Mouse (Mus musculus) C2C12 (cell line): ENCODE measurements around the gene Spryd4.

ENCODE experiments used
- CEBPB ChIP-seq: IDR thresholded peaks from one replicate; pipeline ENCODE4 v1.6.1; 2011; ENCODE audit warnings: low read depth, mild to moderate bottlenecking, control low read depth, moderate library complexity
- CTCF ChIP-seq: IDR thresholded peaks from one replicate; pipeline ENCODE4 v1.5.1; 2011; ENCODE audit not compliant: control insufficient read depth, insufficient read depth, insufficient read length
- USF1 ChIP-seq: IDR thresholded peaks from one replicate; pipeline ENCODE4 v1.6.1; 2011; ENCODE audit warnings: low read depth, mild to moderate bottlenecking, control low read depth, moderate library complexity

- TF ChIP-seq CTCF: no peak
- TF ChIP-seq CEBPB: no peak
- peak; percentile 74 for TF ChIP-seq USF1
These were observed 36.3 kb downstream of the Spryd4 start for GRCm38 (mm10) chr10:128175302-128175701.
